Mouse (Mus musculus): ENCODE data around the gene Ampd3.

GRCm38 (mm10) chr7:110853611-110854010, 85.6 kb downstream of the Ampd3 start:
- TF ChIP-seq TAL1 (conservative IDR thresholded peaks at IDR 0.05; ENCODE audit: low read depth, low read length), result no peak
- no peak for TF ChIP-seq POLR2AphosphoS5 (IDR thresholded peaks at IDR 0.05; ENCODE audit: insufficient replicate concordance, low read depth, low read length)
- no peak for TF ChIP-seq GATA1 (IDR thresholded peaks at IDR 0.05; ENCODE audit: borderline replicate concordance, low read length)
- no peak for TF ChIP-seq CTCF (IDR thresholded peaks at IDR 0.05; ENCODE audit: low read depth, low read length)
- TF ChIP-seq GATA2 (IDR thresholded peaks at IDR 0.05; ENCODE audit: borderline replicate concordance, low read depth, low read length), result no peak

Data from G1E (cell line).